Mouse (Mus musculus) brain, adult 2 months (tissue): ENCODE results near the gene Otor.
A peak's percentile ranks its signal among the peaks of the same experiment; 100 is the strongest.

Source experiments
- DNase-seq: peaks from one replicate; pipeline ENCODE4 v3.0.0; 2011; ENCODE audit warnings: low read depth, low spot score

The Otor gene

DNA sequence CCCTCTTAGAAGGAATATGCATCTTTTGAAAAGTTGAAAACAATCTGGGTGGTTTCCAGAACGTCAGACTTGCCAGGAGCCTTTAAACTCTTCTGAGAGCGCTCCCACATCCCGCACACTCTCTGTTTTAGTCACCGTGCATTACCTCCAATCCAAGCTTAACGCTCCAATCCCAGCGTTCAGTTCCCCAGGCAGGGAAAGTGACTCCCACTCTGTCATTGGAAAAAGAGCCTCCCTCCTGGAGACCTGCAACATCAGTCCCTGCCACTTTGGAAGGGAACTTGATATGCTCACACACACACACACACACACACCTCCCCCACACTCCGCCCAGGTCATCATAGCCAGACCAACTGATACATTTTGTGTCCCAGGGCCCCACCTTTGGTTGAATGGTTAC lies 39.9 kb downstream of the Otor start:
- DNase-seq: no peak

DNA sequence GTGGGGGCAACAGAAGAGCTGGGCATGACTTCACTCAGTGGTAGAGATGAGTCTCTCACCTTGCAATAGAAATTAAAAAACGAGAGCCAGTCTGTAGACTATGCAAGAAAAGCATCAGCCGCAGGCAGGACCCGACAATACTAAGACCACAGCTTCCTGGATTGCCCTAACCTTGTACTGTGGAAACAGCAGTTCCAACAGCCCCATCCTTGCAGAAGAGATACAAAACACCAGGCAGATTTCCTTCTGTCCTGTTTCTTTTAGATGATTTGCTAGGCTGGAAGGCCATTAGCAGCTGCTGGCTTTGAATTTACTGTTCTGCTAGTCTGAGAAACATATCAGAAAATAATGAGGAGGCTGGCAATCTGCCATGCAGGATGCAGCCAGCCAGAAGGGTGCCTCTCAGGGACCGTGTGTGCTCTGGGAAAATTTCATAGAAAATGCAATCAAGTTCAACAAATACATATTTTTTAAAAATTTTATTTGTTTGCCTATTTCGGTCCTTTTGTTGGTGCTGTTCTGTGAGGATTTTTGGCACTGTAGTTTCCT lies 52.9 kb downstream of the Otor start:
- DNase-seq: peak; percentile 70
